Mouse (Mus musculus) limb, embryonic 11.5 days (tissue): ENCODE results near the gene Gm17087. TPM values are rescaled to one million over a fixed set of nuclear protein-coding genes. Genes with fewer than 3 reads are reported as not detected.

ENCODE experiments used
- ATAC-seq: fragments of 200-750 bp; cut with Nextera tagmentation; 2 replicates; pipeline ENCODE4 v1.8.0; 2017; ENCODE audit warnings: low read depth; ENCODE audit not compliant: insufficient number of reproducible peaks, low FRiP score, low TSS enrichment
- DNase-seq: peaks from one replicate; pipeline ENCODE4 v3.0.0-alpha.2; 2015; ENCODE audit warnings: low spot score
- H3K27ac ChIP-seq: fragments of 300-500 bp; sonication (generic); replicated peaks from 2 replicates; pipeline ENCODE4 v1.5.1; 2014; ENCODE audit warnings: low read depth, mild to moderate bottlenecking, low read length
- H3K27me3 ChIP-seq: fragments of 300-500 bp; sonication (generic); 2 replicates; pipeline ENCODE4 v1.6.1; 2014; ENCODE audit warnings: mild to moderate bottlenecking, low read length, mixed read lengths; ENCODE audit not compliant: control insufficient read depth, insufficient read depth
- H3K36me3 ChIP-seq: fragments of 300-500 bp; sonication (generic); 2 replicates; pipeline ENCODE4 v1.6.1; 2014; ENCODE audit warnings: mild to moderate bottlenecking, low read length, moderate library complexity, mixed read lengths; ENCODE audit not compliant: control insufficient read depth, insufficient read depth
- H3K4me1 ChIP-seq: fragments of 300-500 bp; sonication (generic); 2 replicates; pipeline ENCODE4 v1.6.1; 2014; ENCODE audit warnings: low read length, mixed read lengths; ENCODE audit not compliant: control insufficient read depth, insufficient read depth
- H3K4me2 ChIP-seq: fragments of 300-500 bp; sonication (generic); 2 replicates; pipeline ENCODE4 v1.6.1; 2014; ENCODE audit warnings: low read depth, mild to moderate bottlenecking, moderate library complexity; ENCODE audit not compliant: severe bottlenecking
- H3K4me3 ChIP-seq: fragments of 300-500 bp; sonication (generic); 2 replicates; pipeline ENCODE4 v1.5.1; 2014; ENCODE audit warnings: low read depth, low read length
- H3K9ac ChIP-seq: fragments of 300-500 bp; sonication (generic); 2 replicates; pipeline ENCODE4 v1.6.1; 2014; ENCODE audit warnings: mild to moderate bottlenecking, low read length
- H3K9me3 ChIP-seq: fragments of 300-500 bp; sonication (generic); 2 replicates; pipeline ENCODE4 v1.6.1; 2016; ENCODE audit warnings: low read length; ENCODE audit not compliant: control insufficient read depth
- WGBS: fragments of 180-500 bp; shearing (Covaris S2); extraction: QIAGEN DNeasy Blood & Tissue Kit; methylation state at CpG from one replicate; pipeline ENCODE4 v1.1.7; 2014; 5-methylcytosine and 5-hydroxymethylcytosine counted together
- polyA plus RNA-seq: library from polyadenylated mRNA; unstranded; fragments of >200 nt; fragmentation: Nextera tagmentation; extraction: Ambion mirVana; gene quantifications from 2 replicates; pipeline ENCODE4 v1.2.1, GENCODE M21; 2014

Gm17087 gene
- polyA plus RNA-seq, 1 experiment from 2014 or later = not detected

DNA sequence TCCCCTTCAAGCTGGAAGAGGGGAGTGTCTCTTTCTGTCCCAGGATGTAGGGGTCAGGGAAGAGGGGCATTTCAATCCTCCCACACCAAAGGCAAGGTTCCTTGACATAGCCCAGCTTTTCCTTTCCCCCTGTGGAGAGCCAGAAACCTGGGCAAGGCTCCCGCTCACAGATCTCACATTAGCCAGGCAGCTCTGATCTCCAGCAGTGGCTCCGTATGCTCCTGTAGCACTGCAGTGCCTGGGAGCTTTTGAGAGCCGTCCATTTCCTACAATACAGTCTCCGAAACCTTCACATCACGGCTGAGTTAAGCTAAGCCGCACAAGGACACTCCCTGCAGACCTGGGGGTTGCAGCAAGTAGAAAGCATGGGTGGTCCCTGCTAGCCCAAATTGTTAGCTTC lies 12.5 kb downstream of the Gm17087 start:
- WGBS = 80% methylated on average over 6 of the region's 6 CpGs
- Histone ChIP-seq H3K4me3 (no peak overlapping the region), H3K9me3 (no peaks in the 10 kb centered on the region), H3K27ac (no peak overlapping the region), H3K27me3 (no peaks in the 10 kb centered on the region), H3K4me2 (no peak overlapping the region), H3K36me3 (no peaks in the 10 kb centered on the region), H3K4me1 (no peaks in the 10 kb centered on the region), H3K9ac (no peak overlapping the region)
- ATAC-seq (no peak), DNase-seq (no peak)

DNA sequence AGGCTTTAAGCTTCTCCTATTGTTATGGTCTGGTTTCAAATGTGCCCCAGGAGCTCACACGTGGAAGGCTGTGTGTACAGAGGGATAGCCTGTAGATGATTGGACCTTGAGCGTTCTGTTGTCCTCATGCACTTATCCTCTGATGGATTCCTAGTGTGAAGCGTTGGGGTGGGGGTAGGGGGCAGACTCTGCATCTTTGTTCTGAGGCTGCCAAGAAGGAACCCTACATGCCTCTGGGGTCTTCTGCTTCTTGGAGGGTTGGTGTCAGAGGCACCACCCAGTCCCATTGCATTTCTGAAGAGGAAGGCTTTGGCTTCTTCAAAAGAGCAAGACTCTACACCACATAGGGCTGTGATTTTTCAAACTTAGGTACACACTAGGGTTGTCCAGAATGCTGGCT lies 13.1 kb downstream of the Gm17087 start:
- no peaks in the 10 kb centered on the region for H3K4me1 ChIP-seq
- no peak overlapping the region for H3K9ac ChIP-seq
- no peaks in the 10 kb centered on the region for H3K9me3 ChIP-seq
- no peak for DNase-seq
- no peak overlapping the region for H3K4me2 ChIP-seq
- no peaks in the 10 kb centered on the region for H3K36me3 ChIP-seq
- no peaks in the 10 kb centered on the region for H3K27me3 ChIP-seq
- H3K27ac ChIP-seq = no peak overlapping the region
- H3K4me3 ChIP-seq = no peak overlapping the region
- WGBS = 79% methylated on average over 3 of the region's 3 CpGs
- ATAC-seq = no peak

DNA sequence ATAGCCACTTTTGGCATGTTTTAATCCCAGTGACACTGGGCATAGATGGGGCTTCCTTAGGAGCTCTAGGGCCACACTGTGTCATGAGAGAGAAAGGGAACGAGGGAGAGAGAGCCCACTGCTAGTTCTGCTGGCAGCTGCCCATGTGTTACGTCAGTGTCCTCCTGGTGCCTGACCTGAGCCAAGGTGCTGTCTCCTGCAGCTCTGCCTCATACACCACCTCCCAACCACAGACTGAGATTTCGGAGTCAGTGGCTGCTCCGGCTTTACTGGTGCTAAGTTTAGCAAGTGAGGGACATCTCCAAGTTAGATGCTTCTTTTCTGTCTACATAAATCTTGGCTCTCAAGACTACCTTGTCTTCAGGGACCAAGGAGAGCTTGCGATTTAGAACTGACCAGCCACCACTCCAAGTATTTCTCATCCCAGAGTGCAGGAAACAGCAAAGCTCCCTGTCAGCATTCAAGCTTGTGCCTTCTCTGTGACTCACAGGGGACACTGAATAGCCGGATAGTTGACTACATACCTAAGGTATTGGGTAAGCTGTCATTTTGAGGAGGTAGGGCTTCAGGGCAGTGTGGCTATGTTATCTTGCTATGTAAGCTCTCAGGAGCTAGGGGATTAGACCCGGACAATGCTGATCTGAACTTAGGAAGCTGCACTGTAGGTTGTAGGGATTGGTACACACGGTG lies 14.3 kb downstream of the Gm17087 start:
- Histone ChIP-seq H3K4me3 (no peak overlapping the region), H3K9me3 (no peaks in the 10 kb centered on the region), H3K4me2 (no peak overlapping the region), H3K27me3 (no peaks in the 10 kb centered on the region), H3K4me1 (no peaks in the 10 kb centered on the region), H3K9ac (no peak overlapping the region), H3K36me3 (no peaks in the 10 kb centered on the region), H3K27ac (no peak overlapping the region)
- DNase-seq = no peak
- ATAC-seq = no peak
- 89% methylated on average over 8 of the region's 8 CpGs for WGBS

DNA sequence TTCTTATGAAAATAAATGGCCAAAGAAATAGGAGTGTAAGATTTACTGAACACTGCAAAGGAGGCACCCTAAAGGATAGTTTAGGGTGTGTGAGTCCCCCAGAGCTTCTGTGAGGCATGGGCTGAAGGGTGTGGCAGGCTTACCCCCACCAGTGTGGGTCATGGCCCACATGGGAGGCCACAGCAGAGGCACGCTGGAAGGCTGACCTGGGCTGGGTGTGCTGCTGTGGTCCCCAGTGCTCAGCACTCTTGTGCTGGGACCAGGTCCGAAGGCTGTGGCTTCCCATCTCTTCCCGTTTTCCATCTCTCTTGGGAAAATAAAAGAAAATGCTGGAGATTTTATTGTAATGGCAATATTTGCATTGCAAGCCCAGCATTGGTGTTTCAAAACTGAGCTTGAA lies 15.1 kb downstream of the Gm17087 start:
- H3K27me3 ChIP-seq = no peaks in the 10 kb centered on the region
- no peak for DNase-seq
- H3K9me3 ChIP-seq = no peaks in the 10 kb centered on the region
- H3K27ac ChIP-seq = no peak overlapping the region
- no peak overlapping the region for H3K4me2 ChIP-seq
- no peaks in the 10 kb centered on the region for H3K36me3 ChIP-seq
- H3K4me1 ChIP-seq = no peaks in the 10 kb centered on the region
- WGBS = 83% methylated on average over 3 of the region's 3 CpGs
- no peak overlapping the region for H3K9ac ChIP-seq
- no peak overlapping the region for H3K4me3 ChIP-seq
- ATAC-seq = no peak

DNA sequence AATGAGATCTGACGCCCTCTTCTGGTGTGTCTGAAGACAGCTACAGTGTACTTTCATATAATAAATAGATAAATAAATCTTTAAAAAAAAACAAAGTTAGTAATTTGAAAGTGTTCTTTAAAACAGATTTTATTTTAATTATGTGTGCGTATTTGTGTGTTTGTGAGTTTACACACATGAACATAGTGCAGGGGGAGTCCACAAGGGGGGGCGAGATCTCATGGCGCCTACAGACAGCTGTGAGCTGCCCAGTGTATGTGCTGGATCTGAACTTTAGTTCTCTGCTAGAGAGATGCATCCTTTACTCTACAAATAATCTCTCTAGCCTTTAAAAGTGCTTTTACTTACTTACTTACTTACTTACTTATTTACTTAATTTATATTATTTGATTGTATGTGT lies 18.0 kb downstream of the Gm17087 start:
- Histone ChIP-seq H3K9me3 (no peaks in the 10 kb centered on the region), H3K4me3 (no peak overlapping the region), H3K9ac (no peak overlapping the region), H3K36me3 (no peaks in the 10 kb centered on the region), H3K4me1 (no peaks in the 10 kb centered on the region), H3K4me2 (no peak overlapping the region), H3K27me3 (0 out of 2 replicates have a peak, but pooled peaks cover 2% of the 10 kb centered on the region), H3K27ac (no peak overlapping the region)
- WGBS = 88% methylated on average over 4 of the region's 4 CpGs
- ATAC-seq = no peak
- no peak for DNase-seq

DNA sequence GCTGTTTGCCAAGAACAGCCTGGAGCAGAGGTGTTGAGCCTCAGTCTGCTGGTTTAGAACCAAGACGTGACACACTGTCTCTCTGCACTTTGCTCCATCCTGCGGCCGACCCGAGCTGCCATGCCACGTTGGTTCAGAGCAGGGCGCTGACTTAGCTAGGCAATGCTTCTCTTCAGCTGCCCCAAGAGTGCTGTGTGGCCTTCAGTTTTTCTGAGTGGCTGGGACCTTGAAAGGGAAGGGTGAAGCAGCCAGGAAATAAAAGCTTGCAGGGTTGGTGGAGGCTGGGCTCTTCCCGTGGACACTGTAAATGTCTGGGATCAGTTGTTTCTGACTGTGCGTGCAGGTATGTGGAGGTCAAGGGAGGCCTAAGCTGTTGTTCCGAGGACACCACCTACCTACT lies 20.4 kb downstream of the Gm17087 start:
- H3K4me2 ChIP-seq = no peak overlapping the region
- H3K4me3 ChIP-seq = no peak overlapping the region
- no peak overlapping the region for H3K9ac ChIP-seq
- no peak for DNase-seq
- no peaks in the 10 kb centered on the region for H3K36me3 ChIP-seq
- H3K27ac ChIP-seq = no peak overlapping the region
- ATAC-seq = no peak
- WGBS = 89% methylated on average over 9 of the region's 9 CpGs
- peaks cover 6% of the 10 kb centered on the region; the same call in 1 of the 2 replicates for H3K4me1 ChIP-seq
- H3K27me3 ChIP-seq = 0 out of 2 replicates have a peak, but pooled peaks cover 2% of the 10 kb centered on the region
- no peaks in the 10 kb centered on the region for H3K9me3 ChIP-seq

DNA sequence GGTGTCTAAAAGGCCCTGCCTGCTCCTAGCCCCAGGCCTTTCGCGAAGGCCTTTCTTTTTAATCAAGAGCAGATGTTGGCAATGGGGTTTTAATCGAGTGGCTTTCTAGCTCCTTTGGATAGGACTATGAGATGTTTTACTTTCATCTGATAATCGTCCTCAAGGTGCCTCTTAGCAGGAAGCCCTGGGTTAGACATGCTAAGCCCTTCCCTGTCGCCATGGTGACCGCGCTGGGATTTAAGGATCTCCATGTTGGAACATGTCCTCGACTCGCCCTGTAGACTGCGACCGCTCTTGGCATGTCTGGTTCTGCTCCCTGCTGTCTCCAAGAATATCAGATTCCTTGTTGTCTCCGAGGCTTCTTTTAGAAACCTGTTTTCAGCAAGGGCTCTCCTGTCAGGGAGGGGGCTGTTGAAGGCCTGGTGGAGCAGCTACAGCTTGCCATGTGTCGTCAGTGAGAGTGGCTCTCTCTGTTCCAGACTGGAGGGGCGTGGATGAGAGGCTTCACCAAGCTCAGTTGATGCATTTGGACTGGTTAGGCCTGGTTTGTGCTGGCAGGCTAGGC lies 24.7 kb downstream of the Gm17087 start:
- Histone ChIP-seq H3K27me3 (0 out of 2 replicates have a peak, but pooled peaks cover 2% of the 10 kb centered on the region), H3K36me3 (no peaks in the 10 kb centered on the region), H3K9ac (no peak overlapping the region), H3K27ac (no peak overlapping the region), H3K4me1 (peaks cover 6% of the 10 kb centered on the region; the same call in 1 of the 2 replicates), H3K4me3 (no peak overlapping the region), H3K9me3 (no peaks in the 10 kb centered on the region), H3K4me2 (no peak overlapping the region)
- 44% methylated on average over 14 of the region's 14 CpGs for WGBS
- DNase-seq (peak; percentile 59), ATAC-seq (no peak)

DNA sequence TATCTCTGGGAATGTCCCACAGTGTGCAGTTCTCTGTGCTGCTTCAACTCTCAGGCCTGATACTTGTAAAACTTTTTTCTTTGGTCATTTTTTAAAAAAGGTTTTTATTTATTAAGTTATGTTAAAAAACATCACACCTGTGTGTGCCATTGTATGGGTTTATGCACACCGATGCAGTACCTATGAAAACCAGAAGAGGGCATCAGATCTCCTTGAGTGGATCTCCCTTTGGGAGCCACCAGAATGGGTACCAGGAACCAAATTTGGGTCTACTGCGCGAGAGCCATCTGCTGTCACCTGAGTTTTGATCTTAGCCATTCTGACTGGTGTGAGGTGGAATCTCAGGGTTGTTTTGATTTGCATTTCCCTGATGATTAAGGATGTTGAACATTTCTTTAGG lies 28.6 kb downstream of the Gm17087 start:
- no peaks in the 10 kb centered on the region for H3K36me3 ChIP-seq
- ATAC-seq (no peak), DNase-seq (no peak)
- no peak overlapping the region for H3K9ac ChIP-seq
- no peak overlapping the region for H3K4me3 ChIP-seq
- no peak overlapping the region for H3K4me2 ChIP-seq
- 75% methylated on average over 3 of the region's 3 CpGs for WGBS
- no peaks in the 10 kb centered on the region for H3K9me3 ChIP-seq
- no peaks in the 10 kb centered on the region for H3K27me3 ChIP-seq
- no peak overlapping the region for H3K27ac ChIP-seq
- H3K4me1 ChIP-seq = peaks cover 6% of the 10 kb centered on the region; the same call in 1 of the 2 replicates
